Mouse (Mus musculus) intestine, postnatal 0 days (tissue): ENCODE measurements around the gene Stard9. TPM values are rescaled to one million over a fixed set of nuclear protein-coding genes. Genes with fewer than 3 reads are reported as not detected.

ENCODE experiments used
- ATAC-seq: fragments of 200-750 bp; cut with Nextera tagmentation; 2 replicates; pipeline ENCODE4 v1.8.0; 2017; ENCODE audit warnings: mild to moderate bottlenecking, moderate TSS enrichment, moderate library complexity
- H3K27ac ChIP-seq: fragments of 300-500 bp; sonication (generic); 2 replicates; pipeline ENCODE4 v1.5.1; 2014; ENCODE audit warnings: mild to moderate bottlenecking, low read depth, low read length, moderate library complexity
- H3K27me3 ChIP-seq: fragments of 300-500 bp; sonication (generic); replicated peaks from 2 replicates; pipeline ENCODE4 v1.6.1; 2014; ENCODE audit warnings: low read length, mixed read lengths; ENCODE audit not compliant: control insufficient read depth, insufficient read depth
- H3K36me3 ChIP-seq: fragments of 300-500 bp; sonication (generic); 2 replicates; pipeline ENCODE4 v1.6.1; 2014; ENCODE audit warnings: mild to moderate bottlenecking, moderate library complexity; ENCODE audit not compliant: control insufficient read depth, insufficient read depth
- H3K4me1 ChIP-seq: fragments of 300-500 bp; sonication (generic); replicated peaks from 2 replicates; pipeline ENCODE4 v1.6.1; 2014; ENCODE audit warnings: antibody characterized with exemption, low read length, mixed read lengths; ENCODE audit not compliant: control insufficient read depth, insufficient read depth
- H3K4me2 ChIP-seq: fragments of 300-500 bp; sonication (generic); replicated peaks from 2 replicates; pipeline ENCODE4 v1.6.1; 2014; ENCODE audit warnings: low read depth, mild to moderate bottlenecking, moderate library complexity
- H3K4me3 ChIP-seq: fragments of 300-500 bp; sonication (generic); 2 replicates; pipeline ENCODE4 v1.5.1; 2014; ENCODE audit warnings: low read depth, low read length
- H3K9ac ChIP-seq: fragments of 300-500 bp; sonication (generic); 2 replicates; pipeline ENCODE4 v1.6.1; 2014; ENCODE audit warnings: mild to moderate bottlenecking, low read depth, low read length
- H3K9me3 ChIP-seq: fragments of 300-500 bp; sonication (generic); 2 replicates; pipeline ENCODE4 v1.6.1; 2016; ENCODE audit warnings: mixed run types; ENCODE audit not compliant: control insufficient read depth
- CTCF ChIP-seq: sonication (generic); IDR thresholded peaks from 2 replicates; pipeline ENCODE4 v1.5.1; 2016; ENCODE audit warnings: low read depth, mild to moderate bottlenecking, control low read depth, antibody characterized with exemption, moderate library complexity
- WGBS: fragments of 180-500 bp; shearing (Covaris S2); extraction: QIAGEN DNeasy Blood & Tissue Kit; methylation state at CpG from one replicate; pipeline ENCODE4 v1.1.7; 2014; 5-methylcytosine and 5-hydroxymethylcytosine counted together
- polyA plus RNA-seq: library from polyadenylated mRNA; unstranded; fragments of >200 nt; fragmentation: Nextera tagmentation; extraction: Ambion mirVana; gene quantifications from 2 replicates; pipeline ENCODE4 v1.2.1, GENCODE M21; 2015

Gene Stard9
- polyA plus RNA-seq, 1 experiment from 2014 or later = 1.6 TPM

DNA sequence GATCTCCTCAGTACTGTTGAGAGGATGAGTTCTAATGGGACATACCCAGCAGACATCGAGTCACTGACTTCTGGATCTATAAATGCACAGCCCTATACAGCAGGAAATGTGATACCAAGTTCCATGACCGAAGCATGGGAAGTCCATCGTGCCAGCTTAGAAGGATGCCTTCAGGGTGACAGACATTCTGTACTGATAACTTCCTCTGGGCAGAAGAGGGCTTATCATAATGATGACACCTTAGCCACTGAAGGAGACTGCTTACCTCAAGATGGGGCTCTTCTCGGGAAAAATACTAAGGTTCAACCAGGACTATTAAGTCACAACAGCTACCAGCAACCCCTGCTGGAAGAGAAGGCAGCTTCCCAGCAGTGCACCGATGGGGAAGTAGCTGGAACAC lies 68.8 kb downstream of the Stard9 start:
- WGBS = 83% methylated on average over 5 of the region's 5 CpGs
- H3K27me3 ChIP-seq = no peaks in the 10 kb centered on the region

DNA sequence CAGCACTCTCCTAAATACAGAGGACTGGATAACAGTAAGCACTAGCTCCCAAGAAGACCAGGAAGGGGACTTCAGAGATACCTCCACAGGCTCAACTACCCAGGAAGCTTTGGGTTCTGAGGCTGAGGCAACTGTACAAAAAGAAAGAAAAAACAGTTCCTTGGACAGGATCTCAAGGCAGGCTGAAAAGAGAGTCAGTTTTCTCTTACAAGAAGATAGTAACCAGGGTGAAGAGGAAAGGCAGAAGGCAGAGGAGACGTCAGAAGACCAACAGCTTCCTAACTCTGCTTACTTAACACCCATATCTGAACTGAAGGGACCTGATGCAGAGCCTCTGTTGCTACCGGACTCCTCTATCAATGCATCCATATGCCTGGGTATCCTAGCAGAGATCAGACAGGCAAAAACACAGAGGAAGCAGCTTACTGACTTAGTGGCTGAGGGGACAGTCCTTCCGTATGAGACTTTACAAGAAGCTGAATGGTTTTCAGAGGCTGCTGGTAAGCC lies 71.5 kb downstream of the Stard9 start:
- WGBS = 81% methylated on average over 3 of the region's 3 CpGs
- H3K4me1 ChIP-seq = no peaks in the 10 kb centered on the region
- H3K9me3 ChIP-seq = no peaks in the 10 kb centered on the region
- H3K4me2 ChIP-seq = no peak overlapping the region
- H3K36me3 ChIP-seq = peaks cover 4% of the 10 kb centered on the region; the same call in 1 of the 2 replicates
- TF ChIP-seq CTCF = no peak
- H3K4me3 ChIP-seq = no peak overlapping the region
- H3K27me3 ChIP-seq = no peaks in the 10 kb centered on the region
- no peak overlapping the region for H3K9ac ChIP-seq
- H3K27ac ChIP-seq = no peak overlapping the region
- no peak for ATAC-seq

More for the DNA sequence above, 68.8 kb downstream of the Stard9 start:
- no peak for TF ChIP-seq CTCF
- ATAC-seq = no peak
- no peak overlapping the region for H3K9ac ChIP-seq
- H3K9me3 ChIP-seq = no peaks in the 10 kb centered on the region
- H3K4me1 ChIP-seq = no peaks in the 10 kb centered on the region
- H3K4me2 ChIP-seq = no peak overlapping the region
- H3K4me3 ChIP-seq = no peak overlapping the region
- peaks cover 4% of the 10 kb centered on the region; the same call in 1 of the 2 replicates for H3K36me3 ChIP-seq
- H3K27ac ChIP-seq = no peak overlapping the region

DNA sequence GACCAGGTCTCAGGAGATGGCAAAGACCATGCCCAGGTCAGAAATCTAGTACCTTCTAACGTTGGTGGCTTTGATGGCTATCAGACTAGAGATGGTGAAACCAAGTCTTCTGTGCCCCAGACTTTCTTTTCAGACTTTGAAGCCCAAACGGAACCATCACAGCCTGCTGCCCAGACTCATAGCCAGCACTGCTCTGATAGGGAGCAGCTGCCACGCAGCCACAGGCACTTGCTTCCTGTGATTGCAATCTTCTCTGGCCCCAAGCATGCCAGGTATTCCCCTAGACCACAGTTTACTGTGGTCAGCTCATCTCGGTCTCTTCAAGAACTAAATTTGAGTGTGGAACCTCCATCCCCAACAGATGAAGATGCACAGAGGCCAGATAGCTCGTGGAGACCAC lies 73.8 kb downstream of the Stard9 start:
- 71% methylated on average over 5 of the region's 5 CpGs for WGBS

DNA sequence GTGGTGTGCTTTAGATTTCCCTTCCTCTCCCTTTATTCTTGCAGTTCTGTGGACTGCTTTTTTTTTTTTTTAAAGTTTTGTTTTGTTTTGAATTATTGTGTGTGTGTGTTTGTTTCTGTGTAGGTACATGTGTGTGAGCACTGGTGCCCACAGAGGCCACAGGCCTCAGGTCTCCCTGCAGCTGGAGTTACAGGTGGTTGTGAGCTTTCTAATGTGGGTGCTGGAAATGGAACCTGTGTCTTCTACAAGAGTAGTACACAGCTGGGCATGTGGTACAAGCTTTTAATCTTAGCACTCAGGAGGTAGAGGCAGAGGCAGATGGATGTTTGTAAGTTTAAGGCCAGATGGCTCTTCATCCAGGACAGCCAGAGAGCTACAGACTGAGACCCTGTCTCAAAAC lies 78.1 kb downstream of the Stard9 start:
- no peak overlapping the region for H3K4me2 ChIP-seq
- H3K27ac ChIP-seq = no peak overlapping the region
- no peak for ATAC-seq
- H3K36me3 ChIP-seq = peaks cover 3% of the 10 kb centered on the region; the same call in 1 of the 2 replicates
- TF ChIP-seq CTCF = no peak
- no peak overlapping the region for H3K9ac ChIP-seq
- no peaks in the 10 kb centered on the region for H3K27me3 ChIP-seq
- H3K4me1 ChIP-seq = no peaks in the 10 kb centered on the region
- no peaks in the 10 kb centered on the region for H3K9me3 ChIP-seq
- H3K4me3 ChIP-seq = no peak overlapping the region

More for the DNA sequence above, 73.8 kb downstream of the Stard9 start:
- Histone ChIP-seq H3K4me1 (no peaks in the 10 kb centered on the region), H3K27me3 (no peaks in the 10 kb centered on the region), H3K9ac (no peak overlapping the region), H3K36me3 (peaks cover 3% of the 10 kb centered on the region; the same call in 1 of the 2 replicates), H3K4me3 (no peak overlapping the region), H3K4me2 (no peak overlapping the region), H3K9me3 (no peaks in the 10 kb centered on the region), H3K27ac (no peak overlapping the region)
- no peak for ATAC-seq
- TF ChIP-seq CTCF = no peak

DNA sequence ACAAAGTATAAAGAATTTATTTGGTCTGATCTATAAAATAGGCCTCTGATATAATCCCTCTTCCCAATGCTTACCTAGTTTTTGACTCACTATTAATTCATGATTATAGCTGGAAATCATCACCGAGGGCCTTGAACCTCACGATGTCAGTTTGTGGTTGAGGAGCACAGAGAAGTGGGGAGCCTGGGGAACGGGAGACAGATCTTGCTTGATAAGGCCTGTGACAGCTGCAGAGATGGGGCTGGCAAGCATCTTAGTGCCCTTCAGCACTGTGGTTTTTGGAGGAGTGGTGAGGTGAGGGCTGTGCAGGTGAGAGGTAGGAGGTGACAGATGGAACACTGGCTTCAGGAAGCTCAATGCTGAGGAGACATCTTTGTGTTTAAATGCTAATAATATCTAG lies 81.2 kb downstream of the Stard9 start:
- Histone ChIP-seq H3K4me2 (no peak overlapping the region), H3K9me3 (no peaks in the 10 kb centered on the region), H3K4me1 (no peaks in the 10 kb centered on the region), H3K9ac (no peak overlapping the region), H3K36me3 (peaks cover 32% of the 10 kb centered on the region), H3K4me3 (no peak overlapping the region), H3K27me3 (no peaks in the 10 kb centered on the region), H3K27ac (no peak overlapping the region)
- WGBS = 81% methylated on average over 3 of the region's 3 CpGs
- no peak for ATAC-seq
- no peak for TF ChIP-seq CTCF

DNA sequence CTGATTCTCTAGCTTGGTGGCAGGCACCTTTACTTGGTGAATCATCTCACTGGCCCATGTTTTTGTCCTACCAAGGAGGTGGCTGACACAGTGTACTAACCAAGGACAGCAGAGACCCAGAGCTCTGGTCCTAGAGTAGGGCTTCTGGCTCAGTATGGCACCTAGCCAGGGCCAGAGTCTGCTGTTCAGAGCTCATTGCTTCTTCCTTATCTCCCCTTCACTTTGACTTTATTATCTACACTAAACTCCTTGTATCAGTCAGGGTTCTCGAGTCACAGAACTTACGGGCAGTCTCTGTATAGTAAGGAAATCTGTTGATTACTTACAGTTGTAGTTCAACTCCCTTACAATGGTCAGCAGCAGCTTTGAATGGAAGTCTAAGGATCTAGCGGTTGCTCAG lies 82.0 kb downstream of the Stard9 start:
- H3K27me3 ChIP-seq = no peaks in the 10 kb centered on the region
- H3K36me3 ChIP-seq = peaks cover 35% of the 10 kb centered on the region
- no peak for ATAC-seq
- no peak overlapping the region for H3K4me2 ChIP-seq
- 47% methylated on average over 3 of the region's 3 CpGs for WGBS
- no peaks in the 10 kb centered on the region for H3K9me3 ChIP-seq
- H3K4me1 ChIP-seq = no peaks in the 10 kb centered on the region
- no peak for TF ChIP-seq CTCF
- no peak overlapping the region for H3K4me3 ChIP-seq
- H3K9ac ChIP-seq = no peak overlapping the region
- H3K27ac ChIP-seq = no peak overlapping the region

DNA sequence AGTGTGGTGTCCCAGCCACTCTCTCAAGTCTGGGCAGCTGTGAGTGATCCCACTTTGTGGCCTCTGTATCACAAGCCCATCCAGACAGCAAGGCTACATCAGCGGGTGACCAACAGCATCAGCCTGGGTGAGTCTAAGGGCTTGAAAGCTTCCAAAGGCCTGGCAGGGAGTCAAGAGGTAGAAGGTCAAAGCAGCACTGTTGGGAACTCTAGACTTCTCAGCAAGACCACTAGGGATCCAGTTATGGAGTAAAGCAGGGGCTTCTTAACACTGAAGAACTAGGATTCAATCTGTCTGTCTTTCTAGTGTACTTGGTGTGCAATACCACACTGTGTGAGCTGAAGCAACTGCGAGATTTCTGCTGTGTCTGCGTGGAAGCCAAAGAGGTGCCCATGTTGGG lies 84.5 kb downstream of the Stard9 start:
- Histone ChIP-seq H3K36me3 (peaks cover 47% of the 10 kb centered on the region), H3K9ac (no peak overlapping the region), H3K4me1 (no peaks in the 10 kb centered on the region), H3K4me2 (no peak overlapping the region), H3K27me3 (no peaks in the 10 kb centered on the region), H3K27ac (no peak overlapping the region), H3K9me3 (no peaks in the 10 kb centered on the region), H3K4me3 (no peak overlapping the region)
- TF ChIP-seq CTCF = no peak
- 94% methylated on average over 3 of the region's 3 CpGs for WGBS
- no peak for ATAC-seq
